Mouse (Mus musculus): ENCODE data around the gene Kpna7.
"Not testable (repeated sequence)": the region's sequence is repeated elsewhere in the genome, so short reads cannot be mapped to it uniquely, and the experiment has no call there.

The Kpna7 gene

GRCm38 (mm10) chr5:145020712-145021111 lies 63.1 kb downstream of the Kpna7 start:
- in situ Hi-C loops (cut with MseI, MboI): not testable (repeated sequence)

GRCm38 (mm10) chr5:145020254-145020653 lies 63.6 kb downstream of the Kpna7 start:
- in situ Hi-C loops (cut with MseI, MboI): not testable (repeated sequence)

GRCm38 (mm10) chr5:145016761-145017160 lies 67.1 kb downstream of the Kpna7 start:
- in situ Hi-C loops (cut with MseI, MboI): not testable (repeated sequence)

GRCm38 (mm10) chr5:145014278-145014677 lies 69.6 kb downstream of the Kpna7 start:
- in situ Hi-C loops (cut with MseI, MboI): no loop called here

- in situ Hi-C loops (cut with MseI, MboI): loop anchor here in 1 of 2 experiments (10.0 kb wide), 1 partner anchor 56 kb away; no protein-coding TSS in a partner anchor
Measured at GRCm38 (mm10) chr5:145008878-145009659, 74.8 kb downstream of the Kpna7 start.

GRCm38 (mm10) chr5:145005596-145005995 lies 78.2 kb downstream of the Kpna7 start:
- in situ Hi-C loops (cut with MseI, MboI): loop anchor here in 1 of 2 experiments (10.0 kb wide), 1 partner anchor 59 kb away; no protein-coding TSS in a partner anchor

GRCm38 (mm10) chr5:145004495-145004894 lies 79.3 kb downstream of the Kpna7 start:
- in situ Hi-C loops (cut with MseI, MboI): loop anchor here in 1 of 2 experiments (10.0 kb wide), 1 partner anchor 60 kb away; no protein-coding TSS in a partner anchor

- in situ Hi-C loops (cut with MseI, MboI): loop anchor here in 1 of 2 experiments (10.0 kb wide), 1 partner anchor 61 kb away; no protein-coding TSS in a partner anchor
Measured at GRCm38 (mm10) chr5:145003362-145003761, 80.5 kb downstream of the Kpna7 start.

- in situ Hi-C loops (cut with MseI, MboI): loop anchor here in 1 of 2 experiments (25.0 kb wide), 1 partner anchor 111 kb away; no protein-coding TSS in a partner anchor
Measured at GRCm38 (mm10) chr5:144998491-144998890, 85.3 kb downstream of the Kpna7 start.

GRCm38 (mm10) chr5:144990481-144990880 lies 93.3 kb downstream of the Kpna7 start:
- in situ Hi-C loops (cut with MseI, MboI): loop anchor here in 1 of 2 experiments (25.0 kb wide), 1 partner anchor 103 kb away; no protein-coding TSS in a partner anchor

GRCm38 (mm10) chr5:144990051-144990450 lies 93.8 kb downstream of the Kpna7 start:
- in situ Hi-C loops (cut with MseI, MboI): loop anchor here in 1 of 2 experiments (25.0 kb wide), 1 partner anchor 103 kb away; no protein-coding TSS in a partner anchor

- in situ Hi-C loops (cut with MseI, MboI): loop anchor here (10.0 to 25.0 kb wide), 2 partner anchors 102 to 104 kb away; no protein-coding TSS in a partner anchor
Measured at GRCm38 (mm10) chr5:144989061-144989405, 94.8 kb downstream of the Kpna7 start.

GRCm38 (mm10) chr5:144988340-144989060 lies 95.3 kb downstream of the Kpna7 start:
- in situ Hi-C loops (cut with MseI, MboI): loop anchor here (10.0 to 25.0 kb wide), 2 partner anchors 101 to 104 kb away; no protein-coding TSS in a partner anchor

- in situ Hi-C loops (cut with MseI, MboI): loop anchor here (10.0 to 25.0 kb wide), 2 partner anchors 100 to 103 kb away; no protein-coding TSS in a partner anchor
Measured at GRCm38 (mm10) chr5:144987561-144987960, 96.3 kb downstream of the Kpna7 start.

GRCm38 (mm10) chr5:144984839-144985238 lies 99.0 kb downstream of the Kpna7 start:
- in situ Hi-C loops (cut with MseI, MboI): loop anchor here (10.0 to 25.0 kb wide), 2 partner anchors 98 to 100 kb away; no protein-coding TSS in a partner anchor

- in situ Hi-C loops (cut with MseI, MboI): loop anchor here (10.0 to 25.0 kb wide), 2 partner anchors 96 to 98 kb away; no protein-coding TSS in a partner anchor
Measured at GRCm38 (mm10) chr5:144983227-144983626, 100.6 kb downstream of the Kpna7 start.

GRCm38 (mm10) chr5:144979110-144979509 lies 104.7 kb downstream of the Kpna7 start:
- in situ Hi-C loops (cut with MseI, MboI): loop anchor here in 1 of 2 experiments (25.0 kb wide), 1 partner anchor 92 kb away; no protein-coding TSS in a partner anchor

- in situ Hi-C loops (cut with MseI, MboI): loop anchor here in 1 of 2 experiments (25.0 kb wide), 1 partner anchor 91 kb away; no protein-coding TSS in a partner anchor
Measured at GRCm38 (mm10) chr5:144978533-144979107, 105.2 kb downstream of the Kpna7 start.

- in situ Hi-C loops (cut with MseI, MboI): no loop called here
Measured at GRCm38 (mm10) chr5:144971266-144971665, 112.6 kb downstream of the Kpna7 start.

- in situ Hi-C loops (cut with MseI, MboI): no loop called here
Measured at GRCm38 (mm10) chr5:144965639-144966351, 118.0 kb downstream of the Kpna7 start, which contains the start of gene Smurf1. TSS of gene Smurf1 (minus strand) at chr5:144965847.

Measured in mouse trophoblast stem cell (cell line).